Mouse (Mus musculus) left cerebral cortex, postnatal 10 days (tissue): ENCODE measurements around the gene Kpna6. TPM values are rescaled to one million over a fixed set of nuclear protein-coding genes. Genes with fewer than 3 reads are reported as not detected.

Experiments used
- microRNA-seq: library from miRNA; unstranded; fragments of <30 nt; microRNA quantifications from one replicate; pipeline ENCODE4 v1.2.0, GENCODE M21; 2022
- total RNA-seq, 2 experiments: library from RNA; stranded (reverse); gene quantifications; 2 replicates each; pipeline ENCODE4 v1.2.3; 2021

The Kpna6 gene
- total RNA-seq, 2 experiments from 2014 or later: 91.3 to 91.4 TPM

Small RNAs within 50 kb of the gene (microRNA-seq; reads per million reads assigned to microRNA genes)
- 4.6 reads per million, percentile 16 among the genes with 10 or more reads in this experiment for gene Mir7016

Other genes starting within 250 kb of the Kpna6 start
- gene Zbtb8b, start 231.9 kb downstream of the Kpna6 start, total RNA-seq: 1 to 10 TPM; 4.6 to 4.7 TPM
- 10 to 100 TPM; 40.8 to 46.6 TPM for gene Bsdc1, start 211.2 kb downstream of the Kpna6 start, total RNA-seq
- gene Tssk3, start 181.7 kb downstream of the Kpna6 start, total RNA-seq: 1 to 10 TPM in 1 of 2 experiments, under 1 TPM in 1; 0.36 to 1.1 TPM
- gene Fam229a, start 181.6 kb downstream of the Kpna6 start, total RNA-seq: 1 to 10 TPM in 1 of 2 experiments, not detected in 1; 1.8 TPM
- gene Marcksl1, start 159.2 kb downstream of the Kpna6 start, total RNA-seq: 100 to 1,000 TPM; 884 to 935 TPM
- gene Hdac1, start 130.1 kb downstream of the Kpna6 start, total RNA-seq: 10 to 100 TPM; 29.4 to 33.0 TPM
- 10 to 100 TPM in 1 of 2 experiments, 1 to 10 TPM in 1; 9.5 to 10.8 TPM for gene Lck, start 99.1 kb downstream of the Kpna6 start, total RNA-seq
- gene Fam167b, start 94.2 kb downstream of the Kpna6 start, total RNA-seq: under 1 TPM in 1 of 2 experiments, not detected in 1; 0.67 TPM
- 100 to 1,000 TPM; 141 to 151 TPM for gene Eif3i, start 72.1 kb downstream of the Kpna6 start, total RNA-seq
- 100 to 1,000 TPM; 110 TPM for gene Tmem234, start 72.1 kb downstream of the Kpna6 start, total RNA-seq
- 1 to 10 TPM; 3.0 to 3.2 TPM for gene Dcdc2b, start 58.5 kb downstream of the Kpna6 start, total RNA-seq
- gene Iqcc, start 53.7 kb downstream of the Kpna6 start, total RNA-seq: 10 to 100 TPM; 29.3 to 31.5 TPM
- 100 to 1,000 TPM; 123 to 130 TPM for gene Ccdc28b, start 48.8 kb downstream of the Kpna6 start, total RNA-seq
- 10 to 100 TPM; 33.7 to 39.4 TPM for gene Txlna, start 31.7 kb downstream of the Kpna6 start, total RNA-seq
- 10 to 100 TPM; 13.3 to 16.3 TPM for gene Tmem39b, start 24.1 kb upstream of the Kpna6 start, total RNA-seq
- gene Khdrbs1, start 69.5 kb upstream of the Kpna6 start, total RNA-seq: 100 to 1,000 TPM; 105 to 108 TPM
- gene Ptp4a2, start 138.5 kb upstream of the Kpna6 start, total RNA-seq: 100 to 1,000 TPM; 123 to 131 TPM